Mouse (Mus musculus): ENCODE results near the gene Pax5.

- TF ChIP-seq CTCF (IDR thresholded peaks at IDR 0.05; ENCODE audit: control insufficient read depth, insufficient read depth, insufficient read length) (no peak), MYOD1 (IDR thresholded peaks at IDR 0.05; ENCODE audit: control insufficient read depth, insufficient read length, low read depth) (no peak), USF1 (IDR thresholded peaks at IDR 0.05; ENCODE audit: low read depth) (no peak), MAX (IDR thresholded peaks at IDR 0.05) (no peak)
These were observed 96.1 kb downstream of the Pax5 start for GRCm38 (mm10) chr4:44614066-44614667.
